Mouse (Mus musculus) embryonic fibroblast, embryonic 13.5 days (primary cell): Measurements from ENCODE around the gene Ucp2.

Source experiments
- CTCF ChIP-seq: IDR thresholded peaks from 2 replicates; pipeline ENCODE4 v1.5.1; 2011; ENCODE audit warnings: mild to moderate bottlenecking, control low read depth, low read length, moderate library complexity, borderline replicate concordance; ENCODE audit not compliant: insufficient read depth
- POLR2A ChIP-seq: IDR thresholded peaks from 2 replicates; pipeline ENCODE4 v1.6.1; 2011; ENCODE audit warnings: low read depth, mild to moderate bottlenecking, control low read depth, low read length, moderate library complexity

DNA sequence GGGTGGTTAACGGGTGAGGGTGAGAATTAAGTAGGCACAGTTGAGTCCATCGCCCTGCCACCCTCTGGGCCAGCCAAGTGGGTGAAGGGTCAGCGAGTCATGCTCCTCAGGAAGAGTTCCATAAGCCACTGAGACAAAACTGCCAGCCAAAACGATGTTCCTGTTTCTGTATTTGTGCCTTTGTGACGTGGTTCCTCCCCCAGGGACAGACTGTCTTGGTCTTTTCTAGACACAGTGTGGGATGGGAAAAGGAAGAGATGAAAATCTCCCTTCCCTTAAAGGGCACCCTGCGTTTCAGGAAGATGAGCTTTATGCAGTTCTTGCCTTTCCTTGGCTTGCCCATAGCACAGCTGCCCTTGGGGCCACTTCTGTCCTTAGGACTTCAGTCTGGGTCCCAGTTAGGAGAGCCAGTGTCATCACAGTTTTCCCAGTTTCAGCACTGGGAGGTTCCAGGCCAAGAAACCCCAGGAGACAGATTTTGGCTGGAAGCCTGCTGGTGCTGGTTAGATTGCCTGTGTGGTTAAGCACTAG, 31.5 kb upstream of the Ucp2 start:
- no peak for TF ChIP-seq CTCF
- TF ChIP-seq POLR2A = no peak
